Mouse (Mus musculus) gastrocnemius, adult 8-10 months (tissue): ENCODE measurements at regions not wholly inside any gene's neighbourhood (a gene's known extent, or its start where the extent isn't known, plus 50 kb on each side); places are given as distances from the start of the nearest gene placed in this dataset.

Experiments used
- DNase-seq, 2 experiments: peaks; one replicate each; pipeline ENCODE4 v3.0.0; 2022; ENCODE audit warnings: low spot score in 2 of 2

- DNase-seq, result no peak
Observed at GRCm38 (mm10) chr8:26507611-26508070, 388.3 kb downstream of the Gm45692 start.

GRCm38 (mm10) chr8:26509254-26509653 lies 389.9 kb downstream of the Gm45692 start:
- DNase-seq, result no peak

GRCm38 (mm10) chr8:26513001-26513400 lies 393.7 kb downstream of the Gm45692 start:
- DNase-seq, result no peak

GRCm38 (mm10) chr8:26524237-26524636 lies 404.9 kb downstream of the Gm45692 start:
- no peak for DNase-seq

GRCm38 (mm10) chr8:26526474-26527185 lies 407.3 kb downstream of the Gm45692 start:
- DNase-seq, result no peak

- DNase-seq, result no peak
Observed at GRCm38 (mm10) chr8:26527186-26527580, 407.8 kb downstream of the Gm45692 start.

GRCm38 (mm10) chr8:26529921-26530320 lies 410.6 kb downstream of the Gm45692 start:
- DNase-seq, result no peak

- no peak for DNase-seq
Observed at GRCm38 (mm10) chr8:26533444-26534421, 414.4 kb downstream of the Gm45692 start.

- DNase-seq, result no peak
Observed at GRCm38 (mm10) chr8:26535816-26536215, 416.5 kb downstream of the Gm45692 start.

GRCm38 (mm10) chr8:26553691-26554090 lies 423.4 kb upstream of the Zfp703 start:
- DNase-seq, result no peak

- DNase-seq, result peak; percentile 45 to 76
Observed at GRCm38 (mm10) chr8:26559196-26559595, 417.9 kb upstream of the Zfp703 start.

- DNase-seq, result no peak
Observed at GRCm38 (mm10) chr8:26563151-26563550, 414.0 kb upstream of the Zfp703 start.

- no peak for DNase-seq
Observed at GRCm38 (mm10) chr8:26564254-26564653, 412.9 kb upstream of the Zfp703 start.

- DNase-seq, result no peak
Observed at GRCm38 (mm10) chr8:26568423-26569060, 408.6 kb upstream of the Zfp703 start.

- DNase-seq, result no peak
Observed at GRCm38 (mm10) chr8:26588841-26589240, 388.3 kb upstream of the Zfp703 start.

- no peak for DNase-seq
Observed at GRCm38 (mm10) chr8:26590591-26591212, 386.4 kb upstream of the Zfp703 start.

- no peak for DNase-seq
Observed at GRCm38 (mm10) chr8:26591266-26591665, 385.9 kb upstream of the Zfp703 start.

- no peak for DNase-seq
Observed at GRCm38 (mm10) chr8:26593536-26594368, 383.4 kb upstream of the Zfp703 start.

GRCm38 (mm10) chr8:26594369-26594920 lies 382.7 kb upstream of the Zfp703 start:
- DNase-seq, result no peak

GRCm38 (mm10) chr8:26595431-26596018 lies 381.6 kb upstream of the Zfp703 start:
- DNase-seq, result peak in 1 of 2 experiments; percentile 5
